ENCODE assay signal across 28 mouse cellular contexts in the genomic region with DNA sequence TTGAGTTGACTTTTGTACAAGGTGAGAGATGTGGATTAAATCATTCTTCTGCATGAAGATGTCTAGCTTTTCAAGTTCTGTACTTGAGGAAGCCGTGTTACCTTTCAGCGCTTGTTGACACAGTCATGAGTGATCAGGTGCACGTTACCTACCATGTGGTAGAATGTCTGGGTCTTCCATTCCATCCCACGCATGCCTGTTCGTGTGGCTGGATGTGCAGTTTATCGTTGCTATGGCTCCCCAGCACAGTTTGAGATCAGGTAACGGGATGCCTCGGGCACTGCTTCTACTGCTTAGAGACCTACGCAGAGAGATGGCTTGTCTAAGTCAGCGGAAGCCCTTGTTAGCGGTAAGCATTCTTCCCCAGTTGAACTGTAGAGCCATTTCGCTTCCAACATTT.
DNase-seq lines count a peak whose midpoint lies in the region; ATAC-seq and TF ChIP-seq lines count a peak whose summit lies in the region.
"Had no signal": no experiment of that assay in that cellular context is flagged by ENCODE, and none has a peak within 500 bp of the region (broad histone marks: within the 10 kb centered on the region; RNA-seq: fewer than 3 reads in every experiment).

No protein-coding gene starts in this region.

- H3K27ac ChIP-seq in kidney, postnatal 0 days: no peak overlapping the region
- H3K27ac ChIP-seq: embryonic facial prominence, embryonic 13.5 days; embryonic facial prominence, embryonic 15.5 days; forebrain, embryonic 10.5 days; forebrain, embryonic 12.5 days had no signal

- no peak overlapping the region for H3K4me3 ChIP-seq in kidney, postnatal 0 days (replicated peaks; ENCODE audit: low read depth, low read length)
- H3K4me3 ChIP-seq: embryonic facial prominence, embryonic 13.5 days; embryonic facial prominence, embryonic 15.5 days; erythroblast, embryonic 14.5 days; forebrain, embryonic 10.5 days; forebrain, embryonic 12.5 days had no signal

- no peaks in the 10 kb centered on the region for H3K4me1 ChIP-seq in kidney, postnatal 0 days (replicated peaks; ENCODE audit: insufficient read depth, low read length)
- H3K4me1 ChIP-seq: embryonic facial prominence, embryonic 13.5 days; embryonic facial prominence, embryonic 15.5 days; forebrain, embryonic 10.5 days; forebrain, embryonic 12.5 days had no signal

- H3K9me3 ChIP-seq in kidney, postnatal 0 days (replicated peaks; ENCODE audit: low read length): no peaks in the 10 kb centered on the region
- H3K9me3 ChIP-seq: embryonic facial prominence, embryonic 15.5 days; forebrain, embryonic 12.5 days had no signal

- intact Hi-C loops in heart, postnatal 36 days (cut with DNase I): no loop called here

- no peak overlapping the region for H3K9ac ChIP-seq in kidney, postnatal 0 days (ENCODE audit: low read depth, low read length)
- H3K9ac ChIP-seq: embryonic facial prominence, embryonic 13.5 days; embryonic facial prominence, embryonic 15.5 days; forebrain, embryonic 12.5 days had no signal

- TF ChIP-seq CTCF in kidney, postnatal 0 days (IDR thresholded peaks at IDR 0.05; ENCODE audit: low read depth): no peak

- no peak overlapping the region for H3K4me2 ChIP-seq in kidney, postnatal 0 days (ENCODE audit: low read length)
- H3K4me2 ChIP-seq: embryonic facial prominence, embryonic 13.5 days; embryonic facial prominence, embryonic 15.5 days; forebrain, embryonic 12.5 days had no signal

- DNase-seq in heart, adult 11 months: peak; percentile 12
- DNase-seq in heart, postnatal 36 days: no peak
- DNase-seq in kidney, postnatal 0 days (ENCODE audit: low spot score): peak; percentile 62
- DNase-seq in kidney, postnatal 10 days: no peak
- DNase-seq in brain, adult 2 months (ENCODE audit: low read depth, low spot score): peak; percentile 11
- DNase-seq: adrenal gland, adult 8-10 months; adrenal gland, postnatal 14 days; adrenal gland, postnatal 36 days; B cell, adult 2 months; cerebellum, adult 11 months; cerebellum, adult 18-20 months; cerebellum, adult 8-10 months; cerebellum, adult 9-11 months; cerebellum, postnatal 14 days; cerebellum, postnatal 36 days; embryo, embryonic 11 days had no signal

- peak; percentile 82 for ATAC-seq in kidney, postnatal 0 days (replicated peaks; ENCODE audit: low FRiP score, low read depth)
- ATAC-seq: activated CD4-positive, CD25-positive, alpha-beta regulatory T cell, adult 4 months; CD4-positive, CD25-positive, alpha-beta regulatory T cell, adult 4 months; forebrain, embryonic 14.5 days; forebrain, embryonic 16.5 days; Patski had no signal

- no peaks in the 10 kb centered on the region for H3K36me3 ChIP-seq in kidney, postnatal 0 days (ENCODE audit: insufficient read depth, low read length)
- H3K36me3 ChIP-seq: embryonic facial prominence, embryonic 13.5 days; embryonic facial prominence, embryonic 15.5 days; forebrain, embryonic 10.5 days; forebrain, embryonic 12.5 days; G1E had no signal

- H3K27me3 ChIP-seq in kidney, postnatal 0 days (ENCODE audit: insufficient read depth, low read length): no peaks in the 10 kb centered on the region
- H3K27me3 ChIP-seq: CH12.LX; embryonic facial prominence, embryonic 13.5 days; embryonic facial prominence, embryonic 15.5 days; forebrain, embryonic 12.5 days had no signal

- WGBS in kidney, postnatal 0 days: 70% methylated on average over 12 of the region's 12 CpGs

Comparison
In these comparisons a context has a peak if more than half of its experiments do, and no peak if none do; other contexts are left out.
1. DNase-seq: peak in heart, adult 11 months (single experiment), kidney, postnatal 0 days (single experiment) and brain, adult 2 months (single experiment); none in heart, postnatal 36 days (0 of 2) and kidney, postnatal 10 days (single experiment).